Mouse (Mus musculus): ENCODE measurements around the gene Ktn1.

- no peak for TF ChIP-seq POLR2A (IDR thresholded peaks at IDR 0.05; ENCODE audit: borderline replicate concordance, low read depth, low read length)
- no peak for TF ChIP-seq CTCF (IDR thresholded peaks at IDR 0.05; ENCODE audit: low read depth, low read length)
These were observed 87.1 kb downstream of the Ktn1 start for GRCm38 (mm10) chr14:47735354-47735753.

All from bone marrow macrophage, adult 2 months (primary cell).